Mouse (Mus musculus) embryo, embryonic 10.5 days (tissue): ENCODE results near the gene Armh3.
"Not testable (repeated sequence)": the region's sequence is repeated elsewhere in the genome, so short reads cannot be mapped to it uniquely, and the experiment has no call there.

Experiments
- DNase-seq: peaks from one replicate; pipeline ENCODE4 v3.0.0-alpha.2; 2015; ENCODE audit warnings: low spot score

Armh3 gene

DNA sequence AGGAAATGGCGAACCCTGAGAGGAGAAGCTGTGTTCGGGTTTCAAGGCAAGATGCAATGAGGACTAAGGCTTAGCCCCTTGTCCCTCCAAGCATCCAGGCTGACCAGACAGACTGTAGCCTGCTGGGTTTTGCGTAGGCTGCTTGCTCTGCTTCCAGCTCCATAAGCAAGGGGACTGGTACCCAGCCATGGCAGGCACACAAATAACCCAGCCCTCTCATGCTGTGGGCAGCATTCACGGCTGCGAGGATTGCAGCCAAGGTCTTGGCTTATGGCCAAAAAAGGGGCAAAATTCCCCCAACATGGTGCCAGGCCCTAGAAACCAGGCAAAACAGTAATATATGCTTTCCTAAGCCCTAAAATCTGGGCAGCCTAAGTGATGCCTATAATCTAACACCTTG, 176.5 kb downstream of the Armh3 start:
- no peak for DNase-seq

- DNase-seq, result no peak
These were observed 180.3 kb downstream of the Armh3 start for GRCm38 (mm10) chr19:45817816-45818490.

- DNase-seq, result peak; percentile 23
These were observed 181.6 kb downstream of the Armh3 start for GRCm38 (mm10) chr19:45816727-45817126.

DNA sequence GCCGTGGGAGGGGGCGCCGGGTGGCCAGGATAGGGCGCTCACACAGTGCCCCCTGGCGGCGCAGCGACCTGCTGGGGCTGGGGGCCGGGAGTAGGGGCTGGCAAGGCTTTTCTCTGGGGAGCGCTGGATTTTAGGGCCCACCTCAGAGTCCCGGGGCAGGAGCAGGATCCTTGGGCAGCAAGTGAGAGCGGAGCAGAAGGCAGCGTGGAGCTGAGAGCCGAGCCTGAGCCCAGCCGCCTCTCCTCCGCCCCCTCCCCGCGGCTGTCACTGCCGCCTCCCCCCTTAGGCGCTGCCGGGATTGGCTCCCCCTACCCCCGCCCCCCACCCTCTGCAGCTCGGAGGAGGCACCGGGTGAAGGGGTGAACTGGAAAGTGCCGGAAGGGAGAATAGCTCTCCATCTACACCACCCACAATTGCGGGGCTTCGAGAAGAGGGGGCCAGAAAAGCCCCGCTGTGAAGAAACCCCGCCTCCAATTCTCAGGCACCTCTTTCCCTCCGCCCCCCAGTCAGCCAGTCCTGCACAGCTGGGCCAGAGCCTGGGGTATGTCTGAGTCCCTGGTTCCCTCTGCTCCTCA, 182.4 kb downstream of the Armh3 start, which contains the start of gene Kcnip2:
Kcnip2 (minus strand) TSS at position 231 of the 575 bp plus-strand sequence.
- DNase-seq, result peak; percentile 62

GRCm38 (mm10) chr19:45815170-45815569, 183.1 kb downstream of the Armh3 start:
- no peak for DNase-seq

DNA sequence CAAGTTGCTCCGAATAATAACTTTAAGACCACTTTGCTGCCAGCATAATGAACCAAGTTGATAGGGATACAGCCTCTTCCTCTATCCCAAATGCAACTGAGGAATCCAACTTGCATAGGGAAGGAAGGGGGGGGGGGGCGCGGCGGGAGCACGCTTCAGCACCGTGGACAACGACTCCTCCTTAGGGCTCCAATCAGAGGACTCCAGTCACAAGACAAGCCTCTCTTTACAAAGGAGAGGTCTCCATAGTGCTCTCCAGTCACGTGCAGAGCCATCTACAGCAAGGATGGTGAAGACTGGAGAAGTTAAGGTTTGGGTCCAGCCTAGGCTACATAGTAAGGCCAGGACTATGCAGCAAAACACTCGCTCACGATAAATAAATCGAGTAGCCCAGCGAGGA, 184.5 kb downstream of the Armh3 start:
- peak; percentile 60 for DNase-seq

DNA sequence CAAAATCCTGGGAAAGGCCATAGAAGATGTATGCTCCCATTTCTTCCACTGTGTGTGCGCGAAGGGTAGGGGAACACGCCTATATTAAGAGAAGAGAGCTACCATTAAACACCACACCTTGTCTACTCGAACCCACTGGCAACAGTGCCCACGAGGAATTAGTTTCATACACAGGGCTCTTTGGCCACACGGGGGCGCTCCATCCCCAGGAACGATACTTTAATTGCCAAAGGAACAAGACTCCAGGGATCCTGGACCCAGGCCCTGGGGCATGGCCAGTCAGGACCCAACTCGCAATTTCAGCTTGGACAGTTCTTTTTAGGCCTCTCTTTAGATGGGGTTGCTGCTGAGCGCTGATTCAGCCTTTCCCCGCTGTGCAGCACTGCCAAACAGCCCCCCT, 185.0 kb downstream of the Armh3 start:
- peak; percentile 90 for DNase-seq

- DNase-seq, result peak; percentile 45
These were observed 185.5 kb downstream of the Armh3 start for GRCm38 (mm10) chr19:45812673-45813252.

DNA sequence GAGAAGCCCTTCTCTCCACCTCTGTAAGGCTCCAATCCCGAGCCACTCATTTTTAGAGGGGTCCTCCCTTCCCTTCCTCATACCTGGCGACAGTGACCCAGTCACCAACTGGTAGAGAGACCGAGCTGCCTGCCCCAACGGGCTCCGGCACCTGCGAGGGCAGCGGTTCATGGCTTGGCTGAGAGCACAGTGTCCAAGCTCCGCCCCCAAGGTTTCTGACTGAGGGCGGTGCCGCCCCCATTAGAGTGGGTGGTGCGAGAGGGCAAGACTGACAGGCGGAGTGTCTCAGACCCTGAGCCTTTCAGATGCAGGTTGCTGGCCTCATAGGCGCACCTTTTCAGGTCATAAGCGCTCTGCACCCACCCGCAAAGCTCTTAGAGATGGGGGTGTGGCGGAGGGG, 186.2 kb downstream of the Armh3 start:
- peak; percentile 75 for DNase-seq

DNA sequence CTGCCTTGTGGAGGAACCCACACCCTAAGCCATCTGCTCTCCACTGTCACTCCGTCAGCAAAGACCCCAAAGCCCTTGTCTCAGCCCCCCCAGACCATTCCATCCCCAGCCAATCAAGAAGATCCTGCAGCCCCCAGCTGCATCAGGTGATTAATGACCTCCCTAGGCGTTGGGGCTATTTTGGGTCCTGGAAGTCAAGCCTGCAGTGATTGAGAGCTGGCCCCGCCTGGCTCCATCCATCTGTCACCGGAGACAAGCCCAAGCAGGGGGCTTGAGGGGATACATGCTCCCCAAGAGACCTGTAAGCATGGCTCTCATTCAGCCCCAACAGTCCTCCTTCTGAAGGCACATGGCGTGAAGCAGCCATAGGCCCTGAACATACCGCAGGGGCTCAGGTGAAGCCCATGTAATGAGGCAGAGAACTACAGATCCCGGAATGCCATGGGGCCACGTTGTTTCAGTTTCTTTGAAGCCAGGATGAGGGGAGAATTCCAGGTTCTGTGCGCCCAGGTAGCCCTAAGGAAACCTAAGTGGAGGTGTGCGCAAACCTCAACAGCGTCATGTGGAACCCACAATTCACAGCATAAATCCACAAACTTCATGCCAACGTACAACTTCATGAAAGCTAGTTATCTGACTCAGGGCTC, 187.1 kb downstream of the Armh3 start:
- no peak for DNase-seq

DNA sequence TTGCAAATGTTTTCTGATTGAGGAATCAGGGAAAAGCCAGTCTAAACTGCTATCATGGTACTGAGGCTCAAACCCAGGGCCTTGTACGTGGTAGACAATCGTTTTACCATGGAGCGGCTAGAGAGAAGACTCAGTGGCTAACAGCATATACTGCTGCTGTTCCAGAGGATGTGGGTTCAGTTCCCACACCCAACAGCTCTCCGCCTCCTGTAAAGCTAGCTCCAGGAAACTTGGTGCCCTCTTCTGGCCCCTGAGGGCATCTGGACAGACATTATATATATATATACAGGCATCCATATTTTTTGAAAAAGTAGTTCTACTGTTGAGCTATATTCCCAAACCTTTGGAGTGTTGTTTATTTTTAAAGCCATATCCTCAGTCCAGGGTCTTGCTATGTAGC, 190.6 kb downstream of the Armh3 start:
- DNase-seq, result no peak

DNA sequence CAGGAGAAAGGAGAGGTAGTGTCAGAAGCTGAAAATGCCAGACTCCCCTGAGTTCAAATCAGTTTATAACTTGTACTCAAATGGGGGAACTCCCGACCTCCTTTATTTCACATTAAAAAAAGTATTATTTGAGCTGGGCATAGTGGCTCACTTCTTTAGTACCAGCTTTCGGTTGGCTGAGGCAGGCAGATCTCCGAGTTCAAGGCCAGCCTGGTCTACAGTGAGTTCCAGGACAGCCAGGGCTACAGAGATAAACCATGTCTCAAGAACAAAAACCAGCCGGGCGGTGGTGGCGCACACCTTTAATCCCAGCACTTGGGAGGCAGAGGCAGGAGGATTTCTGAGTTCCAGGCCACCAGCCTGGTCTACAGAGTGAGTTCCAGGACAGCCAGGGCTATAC, 192.5 kb downstream of the Armh3 start:
- not testable (repeated sequence) for DNase-seq

DNA sequence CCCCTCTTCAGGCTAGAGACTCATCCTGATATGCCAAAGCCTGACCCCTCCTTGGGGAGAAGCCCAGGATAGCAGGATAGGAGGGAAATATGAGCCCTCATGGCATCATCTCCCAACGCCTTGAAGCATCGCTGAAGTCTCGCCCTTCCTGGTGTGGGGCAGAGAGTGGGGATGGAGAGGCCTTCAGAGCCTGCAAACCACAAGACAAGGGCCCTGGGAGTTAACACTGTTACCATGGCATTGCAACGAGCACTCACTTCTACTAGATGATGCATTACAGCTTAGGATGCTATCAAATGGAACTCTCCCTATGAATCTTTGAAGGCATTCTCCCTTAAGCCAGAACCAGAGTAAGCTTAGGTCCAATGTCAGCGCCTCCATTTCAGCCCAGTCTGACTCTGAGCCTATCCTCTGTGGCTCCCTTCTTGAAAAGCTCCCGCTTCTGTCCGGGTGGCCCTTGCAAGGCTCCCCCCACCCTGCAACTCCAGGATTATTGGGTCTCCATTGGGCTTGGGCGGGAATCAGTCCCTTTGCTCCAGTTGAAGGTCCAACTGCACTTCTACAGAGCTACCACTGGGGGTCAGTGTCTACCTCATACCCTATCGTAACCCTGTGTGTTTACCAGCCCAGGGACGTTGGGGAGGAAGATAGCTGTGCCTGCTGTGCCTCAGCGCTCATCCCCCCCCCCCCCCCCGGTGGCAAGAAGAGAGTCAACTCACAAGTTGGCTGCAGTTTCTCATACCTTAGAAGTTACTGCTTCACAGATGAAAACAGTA, 193.5 kb downstream of the Armh3 start:
- peak; percentile 79 for DNase-seq

DNA sequence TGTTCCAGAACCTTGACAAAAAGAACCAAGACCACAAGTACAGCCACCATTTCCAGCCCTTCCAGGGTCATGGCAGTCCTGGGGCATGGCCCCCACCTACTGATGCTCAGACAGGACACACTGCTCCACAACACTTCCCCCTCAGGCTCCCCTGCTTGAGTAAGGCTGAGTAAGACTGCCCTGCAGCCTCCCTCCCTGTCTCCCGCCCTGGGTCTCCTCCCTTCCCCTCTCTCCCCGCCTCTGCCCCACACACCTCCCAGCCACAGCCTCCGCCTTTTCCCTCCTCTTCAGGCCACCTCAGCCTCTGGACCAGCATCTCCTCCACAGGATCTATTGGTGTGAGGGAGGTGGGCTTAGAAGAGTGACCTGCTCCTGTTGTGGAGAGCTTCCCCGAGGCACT, 194.9 kb downstream of the Armh3 start:
- no peak for DNase-seq

- no peak for DNase-seq
These were observed 195.6 kb downstream of the Armh3 start for GRCm38 (mm10) chr19:45802702-45803101.

- no peak for DNase-seq
These were observed 201.4 kb downstream of the Armh3 start for GRCm38 (mm10) chr19:45796879-45797278.

- peak; percentile 61 for DNase-seq
These were observed 202.2 kb downstream of the Armh3 start for GRCm38 (mm10) chr19:45796061-45796556.

GRCm38 (mm10) chr19:45795406-45795944, 202.8 kb downstream of the Armh3 start:
- no peak for DNase-seq

GRCm38 (mm10) chr19:45794718-45795117, 203.6 kb downstream of the Armh3 start:
- DNase-seq, result no peak

- no peak for DNase-seq
These were observed 205.9 kb downstream of the Armh3 start for GRCm38 (mm10) chr19:45792404-45792803.
